11 mouse cellular contexts compared by ENCODE assay signal in the genomic region with DNA sequence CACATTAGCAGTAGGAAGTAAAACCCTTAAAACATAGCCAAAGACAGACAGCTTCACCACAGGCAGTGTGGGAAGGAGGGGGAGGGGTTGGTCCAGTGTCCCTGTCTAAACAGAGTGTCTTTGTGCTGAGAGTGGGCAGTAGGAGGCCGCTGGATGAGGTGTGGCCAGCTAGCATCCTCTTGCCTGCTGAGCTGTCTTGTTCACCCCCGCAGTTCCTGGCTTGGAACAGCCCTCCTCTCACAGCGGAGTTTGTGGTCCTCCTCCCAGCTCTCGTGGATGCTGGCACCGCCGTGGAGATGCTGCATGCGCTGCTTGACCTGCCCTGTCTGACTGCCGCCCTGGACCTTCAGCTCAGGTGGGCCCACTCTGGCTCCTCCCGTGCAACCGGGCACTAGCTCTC. TPM values are rescaled to one million over a fixed set of nuclear protein-coding genes. Genes with fewer than 3 reads are reported as not detected.
DNase-seq lines count a peak whose midpoint lies in the region; ATAC-seq and TF ChIP-seq lines count a peak whose summit lies in the region.
"Had no signal": no experiment of that assay in that cellular context is flagged by ENCODE, and none has a peak within 500 bp of the region (broad histone marks: within the 10 kb centered on the region; RNA-seq: fewer than 3 reads in every experiment).

No protein-coding gene starts in this region.

- H3K27me3 ChIP-seq in hindbrain, postnatal 0 days (ENCODE audit: insufficient read depth, low read length): no peaks in the 10 kb centered on the region

- no peak for TF ChIP-seq CTCF in hindbrain, postnatal 0 days (IDR thresholded peaks at IDR 0.05; ENCODE audit: low read depth)

- DNase-seq in layer of hippocampus, adult 9-11 months: peak; percentile 61
- no peak for DNase-seq in layer of hippocampus, postnatal 14 days (ENCODE audit: low spot score in 2 of 2)
- DNase-seq in fibroblast of lung, adult 2 months (ENCODE audit: low read depth): peak; percentile 57
- DNase-seq in hindbrain, postnatal 0 days (ENCODE audit: low spot score): peak; percentile 60
- peak; percentile 76 to 77 for DNase-seq in right cerebral cortex, adult 2 months (ENCODE audit: low spot score in 2 of 2)
- no peak for DNase-seq in kidney, adult 9 months
- no peak for DNase-seq in gastrocnemius, postnatal 4 days (ENCODE audit: low spot score in 2 of 2)
- DNase-seq: lung, adult 18-20 months; thymus, adult 18-20 months had no signal

- peak overlapping the region; percentile 45; the same call in 1 of the 2 replicates for H3K27ac ChIP-seq in hindbrain, postnatal 0 days
- H3K27ac ChIP-seq: kidney, postnatal 0 days had no signal

- 31% methylated on average over 10 of the region's 10 CpGs for WGBS in hindbrain, postnatal 0 days

- H3K4me2 ChIP-seq in hindbrain, postnatal 0 days (ENCODE audit: low read depth, low read length): no peak overlapping the region

- no peak overlapping the region for H3K9ac ChIP-seq in hindbrain, postnatal 0 days (replicated peaks; ENCODE audit: low read length)

- H3K9me3 ChIP-seq in hindbrain, postnatal 0 days (ENCODE audit: low read length): no peaks in the 10 kb centered on the region
- H3K9me3 ChIP-seq: limb, embryonic 10.5 days had no signal

- no peaks in the 10 kb centered on the region for H3K4me1 ChIP-seq in hindbrain, postnatal 0 days (ENCODE audit: insufficient read depth, low read length)

- peak; percentile 78 for ATAC-seq in hindbrain, postnatal 0 days

- no peak overlapping the region for H3K4me3 ChIP-seq in hindbrain, postnatal 0 days (ENCODE audit: low read length)
- H3K4me3 ChIP-seq: limb, embryonic 10.5 days had no signal

- H3K36me3 ChIP-seq in hindbrain, postnatal 0 days (ENCODE audit: insufficient read depth, low read length): 0 out of 2 replicates have a peak, but pooled peaks cover 6% of the 10 kb centered on the region

RNA-seq across cellular contexts. Expression of a gene that starts 10.0 kb away (rescaled TPM):
- 10 to 100 TPM; 18.3 to 19.1 TPM for total RNA-seq in layer of hippocampus, postnatal 14 days (2021)
- total RNA-seq in hindbrain, postnatal 0 days (2014; rRNA removed): 12.8 and 22.1 TPM in 2 replicates
- 7.5 and 7.9 TPM in 2 replicates for polyA plus RNA-seq in hindbrain, postnatal 0 days (2015; fragmentation: Nextera tagmentation; extraction: Ambion mirVana)
- total RNA-seq in gastrocnemius, postnatal 4 days (2021): 1 to 10 TPM; 7.3 to 8.1 TPM

RNA-seq across cellular contexts. Expression of a gene that starts 56.2 kb away (rescaled TPM):
- total RNA-seq in layer of hippocampus, postnatal 14 days (2021): under 1 TPM; 0.38 to 0.85 TPM
- 0.32 and 0.37 TPM in 2 replicates for total RNA-seq in hindbrain, postnatal 0 days (2014; rRNA removed)
- polyA plus RNA-seq in hindbrain, postnatal 0 days (2015; fragmentation: Nextera tagmentation; extraction: Ambion mirVana): 0.14 and 0.16 TPM in 2 replicates
- under 1 TPM; 0.23 to 0.66 TPM for total RNA-seq in gastrocnemius, postnatal 4 days (2021)

Comparison
In these comparisons a context has a peak if more than half of its experiments do, and no peak if none do; other contexts are left out.
1. DNase-seq: peak in layer of hippocampus, adult 9-11 months (single experiment), fibroblast of lung, adult 2 months (single experiment), hindbrain, postnatal 0 days (single experiment) and right cerebral cortex, adult 2 months (2 of 2); none in layer of hippocampus, postnatal 14 days (0 of 2), kidney, adult 9 months (single experiment) and gastrocnemius, postnatal 4 days (0 of 2).